Mouse (Mus musculus) midbrain, embryonic 14.5 days (tissue): ENCODE data around the gene Slc51a. TPM values are rescaled to one million over a fixed set of nuclear protein-coding genes. Genes with fewer than 3 reads are reported as not detected.
"Not testable (repeated sequence)": the region's sequence is repeated elsewhere in the genome, so short reads cannot be mapped to it uniquely, and the experiment has no call there.

Source experiments
- ATAC-seq: fragments of 200-750 bp; cut with Nextera tagmentation; 2 replicates; pipeline ENCODE4 v1.8.0; 2017; ENCODE audit warnings: moderate number of reproducible peaks, moderate library complexity; ENCODE audit not compliant: low FRiP score, low TSS enrichment
- DNase-seq: peaks from one replicate; pipeline ENCODE4 v3.0.0-alpha.2; 2015
- H3K27ac ChIP-seq: fragments of 300-500 bp; sonication (generic); replicated peaks from 2 replicates; pipeline ENCODE4 v1.5.1; 2014; ENCODE audit warnings: mild to moderate bottlenecking, low read depth, low read length, moderate library complexity
- H3K27me3 ChIP-seq: fragments of 300-500 bp; sonication (generic); 2 replicates; pipeline ENCODE4 v1.6.1; 2014; ENCODE audit warnings: low read length, control low read depth, mixed read lengths; ENCODE audit not compliant: control insufficient read depth, insufficient read depth
- H3K36me3 ChIP-seq: fragments of 300-500 bp; sonication (generic); 2 replicates; pipeline ENCODE4 v1.6.1; 2014; ENCODE audit warnings: low read length, control low read depth; ENCODE audit not compliant: control insufficient read depth, insufficient read depth
- H3K4me1 ChIP-seq: fragments of 300-500 bp; sonication (generic); 2 replicates; pipeline ENCODE4 v1.6.1; 2014; ENCODE audit warnings: mild to moderate bottlenecking, antibody characterized with exemption, low read length, control low read depth; ENCODE audit not compliant: control insufficient read depth, insufficient read depth
- H3K4me2 ChIP-seq: fragments of 300-500 bp; sonication (generic); 2 replicates; pipeline ENCODE4 v1.6.1; 2014; ENCODE audit warnings: mild to moderate bottlenecking, low read length, moderate library complexity
- H3K4me3 ChIP-seq: fragments of 300-500 bp; sonication (generic); replicated peaks from 2 replicates; pipeline ENCODE4 v1.5.1; 2014; ENCODE audit warnings: low read depth, low read length
- H3K9ac ChIP-seq: fragments of 300-500 bp; sonication (generic); replicated peaks from 2 replicates; pipeline ENCODE4 v1.6.1; 2014; ENCODE audit warnings: mild to moderate bottlenecking, low read length, moderate library complexity
- H3K9me3 ChIP-seq: fragments of 300-500 bp; sonication (generic); 2 replicates; pipeline ENCODE4 v1.6.1; 2016; ENCODE audit warnings: low read length, control low read depth, mixed read lengths; ENCODE audit not compliant: control insufficient read depth
- WGBS: fragments of 180-500 bp; shearing (Covaris S2); extraction: QIAGEN DNeasy Blood & Tissue Kit; methylation state at CpG from one replicate; pipeline ENCODE4 v1.1.7; 2014; 5-methylcytosine and 5-hydroxymethylcytosine counted together
- polyA plus RNA-seq: library from polyadenylated mRNA; unstranded; fragments of >200 nt; fragmentation: Nextera tagmentation; extraction: Ambion mirVana; gene quantifications from 2 replicates; pipeline ENCODE4 v1.2.1, GENCODE M21; 2014

Slc51a gene
- polyA plus RNA-seq, 1 experiment from 2014 or later = not detected

GRCm38 (mm10) chr16:32449665-32450064, 38.0 kb downstream of the Slc51a start:
- Histone ChIP-seq H3K4me1 (no peaks in the 10 kb centered on the region), H3K9ac (no peak overlapping the region), H3K27ac (no peak overlapping the region), H3K36me3 (peaks cover 26% of the 10 kb centered on the region), H3K4me3 (no peak overlapping the region), H3K4me2 (no peak overlapping the region), H3K27me3 (no peaks in the 10 kb centered on the region), H3K9me3 (no peaks in the 10 kb centered on the region)
- WGBS = 90% methylated on average over 3 of the region's 3 CpGs
- no peak for ATAC-seq
- no peak for DNase-seq

DNA sequence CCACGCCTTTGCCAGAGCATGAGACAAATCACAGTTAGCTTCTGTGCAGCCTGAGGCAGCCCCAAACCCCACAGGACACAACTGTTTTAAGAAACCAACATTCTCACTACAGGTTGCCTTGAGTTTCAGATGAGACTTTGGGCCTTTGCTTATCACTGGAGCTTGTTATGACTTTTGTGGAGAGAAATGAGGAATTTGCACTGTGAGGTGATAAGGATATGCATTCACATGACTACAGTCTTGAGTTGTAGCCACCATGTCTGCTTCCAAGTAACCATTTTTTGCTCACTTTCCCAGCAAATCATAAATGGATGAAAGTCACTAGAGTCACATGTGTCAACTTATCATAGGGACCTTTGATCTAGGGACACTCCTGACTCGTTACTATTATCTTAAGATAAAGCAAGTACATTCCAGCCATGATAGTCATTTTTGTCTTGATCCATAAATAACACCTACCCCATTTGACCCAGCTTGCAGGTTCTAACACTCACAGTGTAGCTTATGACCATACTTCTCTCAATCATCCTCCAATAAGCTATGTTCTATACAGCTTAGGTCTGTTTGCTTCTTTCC, 41.0 kb downstream of the Slc51a start:
- Histone ChIP-seq H3K9me3 (no peaks in the 10 kb centered on the region), H3K36me3 (peaks cover under 1% of the 10 kb centered on the region), H3K27me3 (no peaks in the 10 kb centered on the region), H3K4me2 (no peak overlapping the region), H3K27ac (no peak overlapping the region), H3K4me1 (no peaks in the 10 kb centered on the region), H3K9ac (no peak overlapping the region), H3K4me3 (no peak overlapping the region)
- no peak for ATAC-seq
- 88% methylated on average over 2 of the region's 2 CpGs for WGBS
- no peak for DNase-seq

GRCm38 (mm10) chr16:32445558-32445957, 42.1 kb downstream of the Slc51a start:
- ATAC-seq (no peak), DNase-seq (no peak)
- Histone ChIP-seq H3K9ac (no peak overlapping the region), H3K4me2 (no peak overlapping the region), H3K4me3 (no peak overlapping the region), H3K27me3 (no peaks in the 10 kb centered on the region), H3K27ac (no peak overlapping the region), H3K36me3 (no peaks in the 10 kb centered on the region), H3K9me3 (no peaks in the 10 kb centered on the region), H3K4me1 (no peaks in the 10 kb centered on the region)
- 95% methylated on average over 1 of the region's 1 CpGs for WGBS

DNA sequence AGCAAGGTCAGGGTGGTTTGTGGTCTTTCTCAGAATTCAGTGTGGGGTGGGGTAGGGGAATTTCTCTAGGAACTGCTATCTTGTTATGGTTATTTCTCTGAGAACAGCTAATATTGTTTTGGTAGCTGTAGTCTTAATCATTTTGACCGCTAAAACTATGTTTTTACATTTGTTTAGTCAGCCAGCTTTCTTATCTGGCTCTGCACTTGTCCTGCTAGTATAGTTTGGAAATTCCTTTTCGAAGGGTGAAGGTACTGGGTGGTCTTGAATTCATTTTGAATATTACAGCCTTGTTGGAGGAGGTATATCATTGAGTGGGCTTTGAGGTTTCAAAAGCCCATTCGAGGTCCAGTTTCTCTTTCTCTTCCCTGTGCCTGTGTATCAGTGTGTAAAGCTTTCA, 43.1 kb downstream of the Slc51a start:
- H3K9me3 ChIP-seq, H3K27me3 ChIP-seq, H3K4me1 ChIP-seq, ATAC-seq, H3K4me2 ChIP-seq, H3K9ac ChIP-seq, DNase-seq, H3K36me3 ChIP-seq, H3K4me3 ChIP-seq, H3K27ac ChIP-seq: not testable (repeated sequence)
- 92% methylated on average over 3 of the region's 3 CpGs for WGBS

GRCm38 (mm10) chr16:32441432-32441831, 46.2 kb downstream of the Slc51a start:
- 94% methylated on average over 3 of the region's 3 CpGs for WGBS

DNA sequence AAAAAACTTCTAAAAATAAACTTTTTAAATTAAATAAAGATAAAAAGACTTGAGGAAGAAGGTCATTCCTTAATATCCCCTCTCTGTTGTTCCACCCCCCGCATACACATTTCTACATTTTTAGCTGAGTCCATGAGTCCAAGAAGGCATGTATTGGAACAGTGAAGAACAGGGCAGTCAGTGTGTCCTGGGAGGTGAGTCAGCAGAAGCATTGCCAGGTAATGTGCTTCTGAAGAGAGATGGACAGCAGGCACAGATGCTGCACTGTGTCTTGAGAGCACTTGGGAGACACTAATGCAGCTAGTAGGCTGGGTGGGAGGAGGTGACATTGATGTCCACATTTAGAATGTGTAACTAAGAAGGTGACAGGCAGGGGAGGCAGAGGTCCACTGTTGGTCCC, 50.4 kb downstream of the Slc51a start:
- H3K4me2 ChIP-seq = no peak overlapping the region
- H3K4me3 ChIP-seq = no peak overlapping the region
- DNase-seq = no peak
- H3K27ac ChIP-seq = no peak overlapping the region
- 98% methylated on average over 1 of the region's 1 CpGs for WGBS
- ATAC-seq = no peak
- no peak overlapping the region for H3K9ac ChIP-seq
- H3K27me3 ChIP-seq = no peaks in the 10 kb centered on the region
- H3K9me3 ChIP-seq = no peaks in the 10 kb centered on the region
- no peaks in the 10 kb centered on the region for H3K4me1 ChIP-seq
- 0 out of 2 replicates have a peak, but pooled peaks cover 2% of the 10 kb centered on the region for H3K36me3 ChIP-seq

More at GRCm38 (mm10) chr16:32441432-32441831, 46.2 kb downstream of the Slc51a start:
- Histone ChIP-seq H3K27ac (no peak overlapping the region), H3K36me3 (0 out of 2 replicates have a peak, but pooled peaks cover 2% of the 10 kb centered on the region), H3K9ac (no peak overlapping the region), H3K9me3 (no peaks in the 10 kb centered on the region), H3K4me2 (no peak overlapping the region), H3K4me3 (no peak overlapping the region), H3K27me3 (no peaks in the 10 kb centered on the region), H3K4me1 (no peaks in the 10 kb centered on the region)
- ATAC-seq (no peak), DNase-seq (no peak)

DNA sequence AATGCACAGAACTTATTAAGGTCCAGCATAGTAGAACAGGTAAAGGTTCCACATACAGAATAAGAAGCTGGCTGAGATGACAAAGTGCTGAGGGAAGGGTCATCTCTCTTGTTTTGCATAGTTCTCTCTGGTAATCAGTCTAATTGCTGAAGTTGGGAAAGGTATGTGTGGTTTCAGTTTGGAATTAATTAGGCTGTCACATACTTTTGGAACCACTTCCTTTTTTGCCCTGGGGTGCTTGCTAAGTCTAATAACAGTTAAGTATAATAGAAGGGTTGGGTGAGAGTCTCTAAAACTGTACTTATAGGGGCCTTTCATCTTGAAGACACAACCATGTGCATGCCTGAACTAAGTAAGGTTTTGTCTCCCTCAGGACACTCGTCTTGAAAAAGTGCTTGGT, 51.0 kb downstream of the Slc51a start:
- H3K36me3 ChIP-seq = 0 out of 2 replicates have a peak, but pooled peaks cover 2% of the 10 kb centered on the region
- H3K4me2 ChIP-seq = no peak overlapping the region
- H3K27me3 ChIP-seq = no peaks in the 10 kb centered on the region
- no peaks in the 10 kb centered on the region for H3K9me3 ChIP-seq
- 87% methylated on average over 1 of the region's 1 CpGs for WGBS
- no peak overlapping the region for H3K27ac ChIP-seq
- no peak overlapping the region for H3K4me3 ChIP-seq
- H3K4me1 ChIP-seq = peaks cover 4% of the 10 kb centered on the region; the same call in 1 of the 2 replicates
- ATAC-seq = no peak
- H3K9ac ChIP-seq = no peak overlapping the region
- no peak for DNase-seq

- no peak for ATAC-seq
- Histone ChIP-seq H3K9me3 (no peaks in the 10 kb centered on the region), H3K27ac (no peak overlapping the region), H3K4me1 (peaks cover 8% of the 10 kb centered on the region; the same call in 1 of the 2 replicates), H3K27me3 (no peaks in the 10 kb centered on the region), H3K4me2 (no peak overlapping the region), H3K36me3 (no peaks in the 10 kb centered on the region), H3K4me3 (no peak overlapping the region), H3K9ac (no peak overlapping the region)
- DNase-seq = no peak
Measured at GRCm38 (mm10) chr16:32434691-32435090, 53.0 kb downstream of the Slc51a start.

- WGBS = 73% methylated on average over 6 of the region's 6 CpGs
- ATAC-seq = no peak
- H3K9ac ChIP-seq = no peak overlapping the region
- no peak for DNase-seq
- peaks cover 8% of the 10 kb centered on the region; the same call in 1 of the 2 replicates for H3K4me1 ChIP-seq
- no peak overlapping the region for H3K4me3 ChIP-seq
- no peaks in the 10 kb centered on the region for H3K9me3 ChIP-seq
- H3K36me3 ChIP-seq = no peaks in the 10 kb centered on the region
- H3K27me3 ChIP-seq = no peaks in the 10 kb centered on the region
- no peak overlapping the region for H3K27ac ChIP-seq
- H3K4me2 ChIP-seq = no peak overlapping the region
Measured at GRCm38 (mm10) chr16:32434066-32434465, 53.6 kb downstream of the Slc51a start.
